Mouse (Mus musculus) spleen, postnatal 36 days (tissue): ENCODE measurements around the gene Panx1.

Source experiments
- DNase-seq, 2 experiments: peaks; one replicate each; pipeline ENCODE4 v3.0.0; 2022; ENCODE audit warnings: low spot score in 2 of 2, mixed read lengths in 1 of 2

The Panx1 gene

DNA sequence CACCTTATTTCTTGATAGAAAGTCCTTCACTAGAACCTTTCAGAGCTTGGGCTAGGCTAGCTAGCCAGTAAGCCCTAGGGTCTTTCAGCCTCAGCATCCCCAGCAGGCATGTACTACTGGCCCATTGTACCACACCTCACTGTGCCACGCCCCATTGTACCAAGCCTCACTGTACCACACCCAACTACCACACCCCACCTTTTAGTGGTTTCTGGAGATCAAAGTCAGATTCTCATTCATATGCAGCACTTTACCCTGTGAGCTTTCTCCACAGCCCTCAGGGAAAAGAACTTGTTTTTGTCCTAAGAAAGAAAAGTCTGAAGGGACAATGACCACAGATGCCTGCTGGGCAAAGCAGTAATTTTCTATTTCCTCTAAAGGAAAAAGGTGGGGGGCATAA, 22.2 kb downstream of the Panx1 start:
- no peak for DNase-seq

DNA sequence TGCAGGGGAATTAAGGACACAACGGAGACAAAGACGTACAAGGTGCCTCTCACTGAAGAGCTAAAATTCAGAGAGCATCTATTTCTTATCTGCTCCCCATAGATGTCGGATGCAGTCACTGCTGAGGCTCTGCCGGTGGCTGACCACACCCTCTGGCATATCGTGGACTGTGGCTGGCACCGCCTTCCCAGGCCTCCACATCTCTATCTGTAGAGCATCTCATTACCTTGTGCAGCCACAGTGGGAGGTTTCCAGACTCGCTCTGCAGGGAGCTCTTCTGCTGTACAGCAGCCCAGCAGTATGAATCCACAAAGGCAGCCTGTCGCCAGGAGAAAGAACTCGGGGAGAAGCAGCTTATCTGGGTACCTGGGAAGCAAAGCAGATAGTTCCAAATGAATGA, 24.1 kb downstream of the Panx1 start:
- no peak for DNase-seq

DNA sequence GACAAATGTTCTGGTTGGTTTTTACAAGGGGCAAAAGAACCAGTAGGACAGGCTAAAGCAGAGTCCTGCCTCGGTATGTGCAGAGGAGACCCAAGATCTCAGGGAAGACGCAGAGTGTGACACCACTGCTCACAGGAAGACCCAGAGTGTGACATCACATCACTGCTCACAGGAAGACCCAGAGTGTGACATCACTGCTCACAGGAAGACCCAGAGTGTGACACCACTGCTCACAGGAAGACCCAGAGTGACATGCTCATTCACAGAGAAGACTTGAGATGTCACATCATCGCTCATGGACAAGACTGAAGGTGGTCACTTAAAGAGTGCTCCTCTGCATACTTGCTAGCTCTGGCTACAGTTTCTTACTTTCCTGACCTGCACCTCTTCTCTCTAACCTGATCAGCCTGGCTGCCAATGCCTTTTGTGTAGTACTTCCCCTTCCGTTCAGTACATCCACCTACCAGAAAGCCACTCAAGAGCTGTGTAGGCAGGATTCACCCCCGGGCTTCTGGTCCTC, 24.7 kb downstream of the Panx1 start:
- no peak for DNase-seq

DNA sequence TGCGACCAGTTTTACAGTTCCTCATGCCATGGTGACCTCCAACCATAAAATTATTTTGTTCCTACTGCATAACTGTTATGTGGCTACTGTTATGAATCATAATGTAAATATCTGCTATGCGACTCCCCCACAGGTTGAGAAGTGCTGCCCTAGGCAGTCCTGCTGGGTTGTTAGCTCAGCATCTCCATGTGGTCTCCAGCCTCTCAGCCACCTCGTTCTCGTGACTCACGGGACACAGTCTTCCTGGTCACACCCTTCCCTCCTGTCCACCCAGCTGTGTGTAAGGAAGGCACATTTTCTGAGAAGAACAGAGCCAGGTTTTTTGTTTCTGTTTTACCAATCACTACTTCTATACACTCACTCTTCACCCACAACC, 26.5 kb downstream of the Panx1 start:
- DNase-seq, result no peak

DNA sequence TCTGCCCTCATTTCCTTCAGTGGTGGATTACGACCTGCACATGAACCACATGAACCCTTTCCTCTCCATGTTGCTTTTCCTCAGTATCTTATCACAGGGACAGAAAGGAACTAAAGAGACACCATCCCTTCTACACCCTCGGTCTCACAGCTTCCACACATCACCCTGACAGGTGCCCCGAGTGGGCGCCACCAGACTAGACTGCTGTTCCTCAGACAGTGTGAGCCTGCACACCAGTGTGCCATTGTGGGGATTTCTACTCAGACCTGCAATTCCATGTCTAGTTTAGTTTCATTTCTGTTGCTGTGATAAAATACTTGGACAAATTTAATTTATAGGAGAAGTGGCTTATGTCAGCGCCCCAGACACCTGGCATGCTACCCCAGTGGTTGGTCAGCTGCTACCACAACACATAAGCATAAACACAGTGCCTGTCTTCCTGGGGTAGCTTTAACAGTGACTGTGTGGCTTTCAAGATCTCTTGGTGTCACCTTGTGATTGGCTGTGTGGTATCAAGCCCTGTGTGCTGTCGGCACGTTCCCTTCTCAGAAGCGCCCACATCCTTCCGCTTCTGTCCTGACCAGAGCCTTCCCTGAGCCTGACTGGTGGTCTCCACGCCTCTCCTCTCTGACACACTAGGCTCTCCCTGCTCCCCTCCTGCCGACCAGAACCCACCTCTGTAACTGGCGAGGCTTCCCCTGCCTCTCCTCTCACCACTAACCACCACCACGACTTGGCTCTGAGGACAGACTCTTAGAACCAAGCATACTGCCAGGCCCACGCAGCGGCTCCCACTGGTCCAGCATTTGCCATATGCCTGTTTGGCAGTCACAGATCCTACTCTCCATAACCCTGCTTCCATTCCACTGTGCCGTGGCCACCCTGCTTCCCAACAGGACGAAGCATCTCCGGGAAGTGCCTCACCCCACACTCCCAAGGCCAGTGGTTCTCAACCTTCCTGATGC, 27.2 kb downstream of the Panx1 start:
- DNase-seq, result peak; percentile 64 to 69

DNA sequence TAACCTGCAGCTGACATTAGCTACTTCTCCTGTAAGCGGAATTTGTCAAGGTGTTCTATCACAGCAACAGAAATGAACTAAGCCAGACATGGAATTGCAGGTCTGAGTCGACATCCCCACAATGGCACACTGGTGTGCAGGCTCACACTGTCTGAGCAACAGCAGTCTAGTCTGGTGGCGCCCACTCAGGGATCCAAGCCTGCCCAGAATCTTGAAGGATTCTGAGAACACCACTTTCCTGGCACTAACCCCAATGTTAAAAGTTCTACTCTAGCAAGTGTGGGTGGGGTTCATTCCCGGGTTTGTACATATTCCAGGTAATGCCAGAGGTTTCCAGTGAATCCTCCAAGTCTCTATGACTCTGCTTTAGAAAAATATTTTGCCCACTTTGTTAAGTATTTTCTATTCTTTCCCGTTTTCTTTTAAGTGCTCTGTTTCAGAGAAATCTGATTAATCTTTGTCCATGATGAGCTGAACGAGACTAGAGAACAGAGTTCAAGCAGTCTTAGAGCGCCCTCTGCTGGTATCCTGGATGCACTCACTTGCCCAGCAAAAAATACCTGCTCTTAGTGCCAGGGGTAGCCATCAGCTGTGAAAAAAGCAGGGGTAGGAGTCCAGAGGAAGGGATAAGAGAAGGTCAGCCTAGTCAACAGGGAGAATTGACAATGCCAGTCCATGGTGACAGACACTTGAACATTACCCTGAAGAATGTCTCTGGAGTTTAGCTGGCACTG, 29.9 kb downstream of the Panx1 start:
- peak; percentile 59 to 69 for DNase-seq

DNA sequence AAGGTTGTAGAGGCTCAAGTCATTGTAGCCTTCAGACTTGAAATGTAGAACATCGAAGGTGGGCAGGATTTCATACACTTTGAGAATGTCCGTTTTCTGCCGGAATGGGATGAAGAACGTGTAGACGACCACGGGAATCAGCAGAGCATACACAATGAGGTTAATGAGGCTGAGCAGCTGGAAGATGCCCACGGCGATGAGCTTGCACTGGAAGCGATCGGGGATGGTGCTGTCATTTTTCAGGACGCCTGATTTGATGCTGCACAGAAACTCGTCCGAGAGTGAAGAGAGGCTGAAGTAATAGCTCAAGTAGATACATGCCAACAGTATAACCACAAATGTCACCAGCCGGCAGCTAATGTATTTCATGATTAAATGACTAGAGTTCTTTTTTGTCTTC, 37.7 kb downstream of the Panx1 start:
- DNase-seq, result no peak

DNA sequence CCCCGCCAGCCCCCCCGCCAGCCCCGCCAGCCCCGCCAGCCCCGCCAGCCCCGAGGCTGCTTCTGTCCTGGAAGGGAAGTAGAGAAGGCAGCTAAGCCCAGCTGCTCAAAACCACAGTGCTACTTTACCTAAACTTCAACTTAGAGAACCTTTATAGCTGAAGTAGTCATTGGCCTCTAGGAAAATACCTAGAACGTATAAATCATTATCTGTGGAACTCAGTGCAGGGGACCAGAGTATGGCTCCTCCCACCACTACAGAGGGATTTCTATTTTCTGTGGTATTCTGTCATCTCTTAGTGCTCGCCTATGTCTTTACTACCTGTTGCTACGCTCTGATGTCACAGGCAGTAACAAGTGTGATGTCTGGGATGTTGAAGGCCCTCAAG, 41.0 kb downstream of the Panx1 start:
- no peak for DNase-seq

DNA sequence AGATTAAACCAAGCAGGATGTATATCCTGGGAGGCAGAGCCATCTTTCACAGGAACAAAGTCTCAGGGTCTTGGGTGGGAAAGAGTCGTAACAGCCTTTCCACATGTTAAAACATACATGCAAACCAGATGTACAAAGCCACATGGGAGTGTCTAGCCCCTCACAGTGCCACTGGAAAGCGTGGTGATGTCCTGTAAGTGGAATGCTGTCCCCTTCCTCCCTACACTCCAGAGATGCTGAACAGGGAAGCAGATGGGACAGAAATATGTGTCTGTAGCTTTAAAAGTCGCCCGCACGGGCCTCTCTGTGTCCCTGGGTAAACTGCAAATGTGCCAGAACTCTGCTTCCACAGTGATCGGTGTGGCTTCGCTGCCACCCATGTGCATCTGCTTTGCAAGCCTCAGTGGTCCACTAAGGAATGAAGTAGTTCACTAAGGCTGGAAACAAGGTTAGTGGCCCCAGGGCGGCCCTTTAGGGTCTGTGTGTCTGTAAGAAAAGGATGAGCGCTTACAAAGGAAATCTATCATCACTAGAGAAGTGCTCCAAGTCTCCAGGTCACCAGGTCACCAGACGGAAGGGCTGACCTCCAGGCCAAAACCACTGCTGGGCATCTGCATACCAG, 41.5 kb downstream of the Panx1 start:
- DNase-seq, result no peak

DNA sequence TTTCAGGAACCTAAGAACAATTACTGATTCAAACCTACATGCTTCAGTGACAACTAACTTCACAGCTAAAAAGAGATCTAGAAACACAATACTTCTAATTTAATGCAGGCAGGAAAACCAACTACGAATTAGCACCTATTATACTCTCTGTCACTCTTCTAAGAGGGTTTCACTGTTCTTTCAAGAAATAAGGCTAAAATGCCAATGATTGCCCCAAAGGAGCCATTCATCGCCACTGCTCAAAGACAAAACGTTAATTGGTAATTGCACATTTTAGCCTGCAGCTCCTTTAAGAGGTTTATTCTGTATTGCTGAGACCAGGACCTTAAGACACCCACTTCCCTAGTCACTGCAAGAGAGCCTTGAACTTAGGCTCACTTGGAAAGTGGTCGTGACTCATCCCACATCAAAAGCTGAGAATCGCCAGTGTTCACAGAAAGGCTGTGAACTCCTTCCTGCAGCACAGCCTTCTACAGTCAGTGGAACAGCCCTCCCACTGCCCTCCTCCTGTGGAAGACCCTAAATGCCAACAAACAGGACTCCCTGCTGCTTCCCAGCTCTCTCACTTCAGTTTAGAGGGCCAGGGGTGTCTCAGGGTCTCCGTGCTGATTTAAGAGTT, 42.2 kb downstream of the Panx1 start:
- no peak for DNase-seq

DNA sequence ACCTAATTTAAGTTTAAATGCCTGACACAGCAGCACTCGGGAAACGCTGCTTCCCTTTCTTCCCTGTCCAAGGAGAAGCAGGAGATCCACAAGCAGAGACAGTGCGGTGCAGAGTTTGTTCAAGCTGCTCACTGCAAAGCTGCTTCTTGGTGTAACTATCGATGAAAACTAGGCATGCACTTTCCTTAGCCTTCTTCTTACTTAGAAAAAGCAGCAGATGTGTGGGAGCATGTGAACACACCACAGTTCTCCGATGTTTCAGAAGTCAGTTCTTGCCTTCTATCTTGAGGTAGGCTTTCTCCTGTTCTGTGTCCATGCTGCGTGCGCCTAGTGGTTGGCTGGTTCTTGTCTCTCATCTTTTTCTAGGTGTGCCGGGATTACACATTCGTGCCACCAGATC, 46.5 kb downstream of the Panx1 start:
- no peak for DNase-seq

DNA sequence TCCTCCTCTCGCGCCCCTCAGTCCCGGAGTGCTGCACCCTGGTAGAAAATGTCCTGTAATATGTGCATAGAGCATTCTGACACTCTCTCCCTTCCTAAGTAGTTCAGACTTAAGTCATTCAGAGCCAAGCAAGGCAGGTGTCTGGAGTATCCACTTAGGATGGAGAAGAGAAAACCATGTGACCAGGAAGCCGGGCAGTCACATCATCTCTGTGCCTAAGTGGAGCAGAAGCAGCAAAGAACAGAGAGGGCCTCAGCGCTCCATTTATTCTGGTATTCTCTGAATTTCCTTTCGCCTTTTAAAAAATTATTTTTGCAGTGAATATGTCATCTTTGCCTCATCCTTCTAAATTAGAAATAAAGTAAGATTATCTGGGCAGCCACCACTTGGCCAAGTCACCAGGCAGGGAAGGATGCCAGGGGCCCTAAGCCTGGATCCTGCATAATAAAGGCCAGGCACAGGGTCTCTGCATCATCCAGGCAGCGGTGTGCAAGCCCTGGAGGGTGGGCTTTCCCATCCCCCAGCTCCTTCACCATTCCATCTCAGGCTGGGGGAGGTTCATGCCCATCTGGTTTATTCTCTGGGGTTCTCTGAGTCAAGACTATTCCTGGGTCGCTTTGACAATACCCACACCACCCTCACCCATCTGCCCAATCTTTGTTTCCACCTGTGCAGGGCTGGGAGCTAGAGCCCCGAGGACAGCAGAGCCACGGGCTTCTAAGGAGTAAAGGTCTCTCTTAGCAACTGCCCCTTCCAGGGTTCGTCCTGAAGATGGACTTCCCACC, 47.8 kb downstream of the Panx1 start:
- DNase-seq, result no peak

DNA sequence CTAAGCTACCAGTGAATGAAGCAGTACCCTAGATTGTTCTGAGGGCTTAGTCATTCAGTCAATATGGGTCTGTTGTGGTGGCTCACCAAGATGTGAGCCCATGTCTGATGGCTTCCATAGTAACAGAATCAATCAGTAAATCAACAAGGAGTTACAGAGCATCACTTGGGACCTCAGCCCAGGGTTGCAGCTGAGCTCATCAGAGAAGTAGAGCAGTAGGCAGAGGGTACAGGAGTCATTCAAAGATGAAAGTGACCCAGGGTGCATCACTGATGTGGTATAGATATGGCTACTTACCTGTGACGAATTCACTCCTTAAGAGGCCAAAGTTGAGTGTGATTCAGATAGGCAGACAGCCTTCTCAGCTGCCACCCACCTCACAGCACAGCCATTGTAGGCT, 49.8 kb downstream of the Panx1 start:
- no peak for DNase-seq

DNA sequence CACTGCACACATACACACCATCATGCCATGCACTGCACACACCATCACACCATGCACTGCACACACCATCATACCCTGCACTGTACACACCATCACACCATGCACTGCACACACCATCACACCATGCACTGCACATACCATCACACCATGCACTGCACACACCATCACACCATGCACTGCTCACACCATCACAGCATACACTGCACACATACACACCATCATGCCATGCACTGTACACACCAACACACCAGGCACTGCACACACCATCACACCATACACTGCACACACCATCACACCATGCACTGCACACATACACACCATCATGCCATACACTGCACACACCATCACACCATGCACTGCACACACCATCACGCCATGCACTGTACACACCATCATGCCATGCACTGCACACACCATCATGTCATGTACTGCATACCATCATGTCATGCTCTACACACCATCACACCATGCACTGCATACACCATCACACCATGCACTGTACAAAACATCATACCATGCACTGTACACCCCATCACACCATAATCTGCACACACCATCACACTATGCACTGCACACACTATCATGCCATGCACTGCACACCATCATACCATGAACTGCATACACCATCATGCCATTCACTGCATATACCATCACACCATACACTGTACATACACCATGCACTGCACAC, 56.5 kb downstream of the Panx1 start:
- DNase-seq, result no peak

DNA sequence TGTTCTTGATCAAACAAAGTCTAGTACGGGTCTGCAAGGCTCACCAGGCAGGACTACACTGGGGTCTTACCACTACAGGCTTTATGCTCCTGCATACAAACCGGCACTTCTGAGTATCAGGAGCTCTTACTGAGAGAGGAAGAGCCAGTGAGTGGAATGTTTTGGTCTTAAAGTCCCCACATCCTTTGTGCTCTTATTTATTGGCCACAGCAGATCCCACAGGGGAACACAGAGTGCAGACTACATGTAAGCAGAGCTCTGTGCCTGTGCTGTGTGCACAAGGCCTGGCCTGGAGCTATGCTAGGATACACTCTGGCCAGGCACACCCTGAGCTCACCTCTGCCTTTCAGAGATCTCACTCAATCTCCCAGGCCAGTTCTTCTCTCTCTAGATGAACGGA, 62.1 kb downstream of the Panx1 start:
- DNase-seq, result no peak

DNA sequence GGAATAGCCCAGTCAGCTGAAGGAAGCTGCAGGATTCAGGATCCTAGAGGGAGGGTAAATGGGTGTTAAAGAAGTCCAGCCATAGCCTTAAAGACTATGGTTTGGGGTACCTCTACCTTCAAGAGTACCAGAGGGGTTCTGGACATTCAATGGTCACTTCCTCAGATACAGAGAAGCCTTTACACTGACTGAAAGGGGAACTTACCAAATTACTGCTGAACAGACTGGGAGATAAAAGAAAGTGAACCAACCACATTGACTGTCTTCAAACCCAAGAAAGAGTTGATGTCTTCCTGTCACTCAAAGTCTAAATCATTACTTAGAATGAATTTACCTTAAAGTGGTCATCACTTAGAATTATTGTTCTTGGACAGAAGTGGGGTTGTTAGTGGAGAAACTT, 62.6 kb downstream of the Panx1 start:
- DNase-seq, result no peak

DNA sequence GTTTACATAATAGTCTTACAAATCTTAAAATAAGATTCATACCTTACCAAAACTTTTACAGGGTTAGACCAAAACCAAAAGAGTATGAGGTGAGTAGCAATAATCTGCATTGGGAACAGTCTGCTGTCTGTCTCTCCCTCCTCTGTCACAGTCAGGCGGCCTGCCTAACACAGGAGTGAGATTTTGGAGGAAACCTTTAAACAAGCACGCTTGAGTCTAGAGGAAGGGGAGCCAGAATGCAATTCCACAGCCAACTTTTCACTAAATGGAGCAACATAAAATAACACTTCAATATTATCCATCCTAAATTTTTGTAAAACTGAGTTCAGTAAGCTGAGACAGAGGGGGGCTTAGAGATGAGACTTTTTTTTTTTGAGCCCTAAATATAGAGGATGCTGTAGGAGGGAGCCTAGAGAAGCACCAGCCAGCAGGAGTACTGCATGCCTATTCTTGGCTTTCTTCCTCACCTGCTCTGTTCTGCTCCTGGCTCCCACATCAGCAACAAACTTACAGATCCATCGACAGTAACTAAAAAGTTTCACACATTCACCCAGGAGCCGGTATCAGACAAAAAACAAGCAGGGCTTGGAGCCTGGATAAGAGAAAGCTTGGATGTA, 63.6 kb downstream of the Panx1 start:
- DNase-seq, result no peak

DNA sequence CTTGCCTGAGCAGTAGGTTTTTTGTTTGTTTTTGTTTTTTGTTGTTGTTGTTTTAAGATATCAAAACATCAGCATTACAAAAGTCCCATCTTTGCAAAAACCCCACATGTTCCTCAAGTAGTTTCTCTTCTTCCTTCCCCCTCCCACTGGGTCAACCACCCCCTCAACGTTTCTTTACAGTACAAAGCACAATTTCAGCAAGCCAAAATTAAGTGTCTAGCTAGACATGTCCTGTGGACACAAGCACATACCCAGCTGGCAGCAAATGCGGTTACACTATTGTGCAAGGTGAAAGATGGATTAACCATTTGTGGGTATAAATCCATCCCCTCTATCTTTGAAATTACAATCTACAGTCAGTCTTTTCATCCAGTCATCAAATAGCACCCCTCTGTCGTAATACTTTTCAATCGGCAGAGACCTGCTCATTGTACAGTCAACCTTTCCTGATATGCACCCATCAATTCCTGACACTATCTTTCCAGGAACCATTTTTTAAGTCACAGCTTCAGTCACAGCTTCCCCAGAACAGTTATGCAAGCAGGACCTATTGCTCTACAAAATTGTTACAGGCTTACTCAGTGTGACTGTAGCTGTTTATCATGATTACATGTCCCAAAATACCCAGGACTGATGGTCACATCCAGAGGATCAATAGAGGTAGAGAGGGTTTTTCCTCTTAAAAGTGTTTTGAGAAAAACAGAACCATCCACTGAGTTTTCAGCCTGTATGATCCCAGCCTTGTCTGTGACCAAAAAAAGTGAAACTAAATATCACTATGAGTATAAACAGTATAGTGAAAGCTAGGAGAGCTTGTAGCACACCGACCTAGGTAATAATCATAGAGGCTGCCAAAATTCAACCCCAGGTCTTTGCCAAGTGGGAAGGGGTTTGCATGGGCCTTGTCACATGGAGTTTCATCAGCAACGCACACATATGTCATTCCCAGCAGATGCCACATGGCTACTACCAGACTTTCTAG, 70.7 kb downstream of the Panx1 start:
- no peak for DNase-seq

DNA sequence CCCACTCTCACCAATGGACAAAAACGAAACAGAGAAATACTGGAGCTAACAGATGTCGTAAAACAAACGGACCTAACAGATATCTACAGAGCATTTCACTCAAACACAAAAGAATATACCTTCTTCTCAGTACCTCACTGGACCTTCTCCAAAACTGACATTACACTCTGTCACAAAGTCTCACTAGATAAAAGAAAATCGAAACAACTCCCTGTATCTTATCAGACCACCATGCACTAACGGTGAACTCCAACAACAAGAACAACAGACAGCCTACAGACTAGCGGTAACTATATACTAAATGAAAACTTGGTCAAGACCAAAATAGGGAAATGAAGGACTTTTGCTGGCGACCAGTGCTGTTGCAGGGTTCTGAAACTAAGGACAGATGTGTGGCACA, 71.5 kb downstream of the Panx1 start:
- DNase-seq, result no peak
